Mouse (Mus musculus): Measurements from ENCODE around the gene Ube2f. TPM values are rescaled to one million over a fixed set of nuclear protein-coding genes. Genes with fewer than 3 reads are reported as not detected.

Gene Ube2f
- polyA plus RNA-seq, 1 experiment from 2014 or later = 70.3 TPM

DNA sequence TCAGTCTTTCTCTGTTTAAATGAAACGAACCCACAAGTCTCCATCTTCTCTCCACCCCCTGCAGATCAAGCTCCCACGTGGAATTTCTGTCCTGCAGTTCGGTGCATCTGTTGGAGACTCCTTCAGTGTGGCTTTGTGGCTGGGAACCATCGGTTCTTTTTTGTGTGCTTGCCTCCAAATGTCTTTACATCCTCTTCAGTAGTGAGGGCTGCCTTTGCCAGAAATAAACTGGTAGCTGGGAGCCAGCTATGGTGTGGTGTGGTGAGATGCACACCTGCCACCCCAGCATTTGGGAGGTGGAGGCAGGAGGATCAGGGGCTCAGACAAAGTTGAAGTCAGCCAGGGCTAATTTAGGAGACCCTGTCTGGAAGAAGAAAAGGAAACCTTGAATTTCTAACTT, 82.0 kb downstream of the Ube2f start:
- Histone ChIP-seq H3K4me1 (no peaks in the 10 kb centered on the region), H3K27me3 (no peaks in the 10 kb centered on the region), H3K27ac (no peak overlapping the region), H3K4me2 (no peak overlapping the region), H3K9ac (no peak overlapping the region), H3K36me3 (no peaks in the 10 kb centered on the region), H3K9me3 (no peaks in the 10 kb centered on the region), H3K4me3 (no peak overlapping the region)
- 58% methylated on average over 4 of the region's 4 CpGs for WGBS
- no peak for ATAC-seq (ENCODE audit: borderline replicate concordance, extremely low read depth, low FRiP score, low TSS enrichment)

DNA sequence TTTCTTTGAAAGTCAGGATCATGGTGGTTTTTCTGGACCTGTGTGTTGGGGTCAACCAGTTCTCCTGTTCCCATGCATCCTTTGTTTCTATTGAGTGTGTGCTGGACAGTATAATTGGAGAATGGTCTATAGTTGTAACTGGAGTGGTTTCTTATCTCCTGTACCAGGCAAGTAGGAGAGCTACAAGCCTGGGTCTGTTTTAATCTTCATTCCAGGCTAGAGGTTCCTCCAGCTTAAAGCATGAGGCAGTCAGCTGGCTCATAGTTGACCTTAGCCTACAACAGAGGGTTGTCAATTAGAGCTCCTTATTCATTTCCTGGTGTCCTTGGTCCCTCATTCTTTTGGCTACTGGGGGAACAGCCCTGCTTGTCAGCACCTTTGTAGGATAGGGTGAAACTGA, 83.5 kb downstream of the Ube2f start:
- no peaks in the 10 kb centered on the region for H3K4me1 ChIP-seq
- H3K36me3 ChIP-seq = no peaks in the 10 kb centered on the region
- H3K9ac ChIP-seq = no peak overlapping the region
- no peaks in the 10 kb centered on the region for H3K9me3 ChIP-seq
- H3K27ac ChIP-seq = no peak overlapping the region
- H3K27me3 ChIP-seq = no peaks in the 10 kb centered on the region
- no peak overlapping the region for H3K4me2 ChIP-seq
- no peak for ATAC-seq (ENCODE audit: borderline replicate concordance, extremely low read depth, low FRiP score, low TSS enrichment)
- H3K4me3 ChIP-seq = no peak overlapping the region

DNA sequence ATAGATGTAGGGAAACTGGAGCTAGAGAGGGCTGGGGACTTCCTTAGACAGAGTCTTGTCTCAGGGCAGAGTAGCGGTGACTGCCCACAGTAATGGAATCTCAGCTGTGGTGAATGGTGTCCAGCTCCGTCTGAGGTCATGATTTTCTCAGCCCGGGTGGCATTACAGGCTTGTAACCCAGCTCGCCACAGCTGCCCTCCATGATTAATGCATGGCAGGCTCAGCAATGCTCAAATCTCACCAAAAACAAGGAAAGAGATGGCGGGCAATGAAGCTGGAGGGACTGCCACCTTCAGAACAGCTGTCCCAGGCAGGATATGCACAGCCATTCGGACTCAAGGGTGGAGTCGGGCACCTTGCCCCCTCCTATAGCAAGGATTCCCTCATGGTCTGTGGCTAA, 87.3 kb downstream of the Ube2f start:
- Histone ChIP-seq H3K9me3 (no peaks in the 10 kb centered on the region), H3K9ac (no peak overlapping the region), H3K4me2 (no peak overlapping the region), H3K4me1 (no peaks in the 10 kb centered on the region), H3K4me3 (no peak overlapping the region), H3K27me3 (peaks cover 14% of the 10 kb centered on the region; the same call in 1 of the 2 replicates), H3K36me3 (no peaks in the 10 kb centered on the region), H3K27ac (no peak overlapping the region)
- 80% methylated on average over 7 of the region's 7 CpGs for WGBS
- no peak for ATAC-seq (ENCODE audit: borderline replicate concordance, extremely low read depth, low FRiP score, low TSS enrichment)

Other genes starting within 250 kb of the Ube2f start
- gene Rbm44, start 105.2 kb upstream of the Ube2f start, polyA plus RNA-seq (2015; fragmentation: Nextera tagmentation; extraction: Ambion mirVana) = 1.0 and 1.7 TPM in 2 replicates
- 7.8 and 8.3 TPM in 2 replicates for gene Ramp1, start 70.5 kb upstream of the Ube2f start, polyA plus RNA-seq (2015; fragmentation: Nextera tagmentation; extraction: Ambion mirVana)
- 13.9 and 14.2 TPM in 2 replicates for gene Scly, start 48.0 kb downstream of the Ube2f start, polyA plus RNA-seq (2015; fragmentation: Nextera tagmentation; extraction: Ambion mirVana)
- 0.04 and 0.05 TPM in 2 replicates for gene Espnl, start 71.8 kb downstream of the Ube2f start, polyA plus RNA-seq (2015; fragmentation: Nextera tagmentation; extraction: Ambion mirVana)
- 1.6 and 2.3 TPM in 2 replicates for gene Klhl30, start 100.7 kb downstream of the Ube2f start, polyA plus RNA-seq (2015; fragmentation: Nextera tagmentation; extraction: Ambion mirVana)
- gene Erfe, start 116.1 kb downstream of the Ube2f start, polyA plus RNA-seq (2015; fragmentation: Nextera tagmentation; extraction: Ambion mirVana) = 3.3 and 3.5 TPM in 2 replicates
- 146 and 149 TPM in 2 replicates for gene Ilkap, start 148.5 kb downstream of the Ube2f start, polyA plus RNA-seq (2015; fragmentation: Nextera tagmentation; extraction: Ambion mirVana)
- gene Hes6, start 163.7 kb downstream of the Ube2f start, polyA plus RNA-seq (2015; fragmentation: Nextera tagmentation; extraction: Ambion mirVana) = 85.4 and 91.3 TPM in 2 replicates
- 8.2 and 11.4 TPM in 2 replicates for gene Per2, start 209.0 kb downstream of the Ube2f start, polyA plus RNA-seq (2015; fragmentation: Nextera tagmentation; extraction: Ambion mirVana)
- 11.0 and 11.5 TPM in 2 replicates for gene Traf3ip1, start 244.3 kb downstream of the Ube2f start, polyA plus RNA-seq (2015; fragmentation: Nextera tagmentation; extraction: Ambion mirVana)